Mouse (Mus musculus): ENCODE measurements around the gene Tsks. TPM values are rescaled to one million over a fixed set of nuclear protein-coding genes. Genes with fewer than 3 reads are reported as not detected.

Tsks gene
- total RNA-seq, 2 experiments from 2014 or later = not detected

Other genes with a start within 250 kb of the Tsks start
- not detected for gene Izumo2, start 234.5 kb upstream of the Tsks start, total RNA-seq (2021)
- 10 to 100 TPM; 28.4 to 28.9 TPM for gene Vrk3, start 194.8 kb upstream of the Tsks start, total RNA-seq (2021)
- under 1 TPM; 0.19 to 0.20 TPM for gene Zfp473, start 192.2 kb upstream of the Tsks start, total RNA-seq (2021)
- 10 to 100 TPM; 69.3 to 69.9 TPM for gene Nup62, start 127.1 kb upstream of the Tsks start, total RNA-seq (2021)
- gene Il4i1, start 126.8 kb upstream of the Tsks start, total RNA-seq (2021) = 1 to 10 TPM; 1.4 to 2.0 TPM
- 10 to 100 TPM; 34.9 to 37.2 TPM for gene Atf5, start 126.5 kb upstream of the Tsks start, total RNA-seq (2021)
- 10 to 100 TPM; 70.6 to 82.6 TPM for gene Akt1s1, start 94.2 kb upstream of the Tsks start, total RNA-seq (2021)
- gene Tbc1d17, start 94.1 kb upstream of the Tsks start, total RNA-seq (2021) = 10 to 100 TPM; 33.0 to 38.0 TPM
- 10 to 100 TPM; 19.6 to 19.9 TPM for gene Pnkp, start 86.1 kb upstream of the Tsks start, total RNA-seq (2021)
- 100 to 1,000 TPM; 237 to 248 TPM for gene Ptov1, start 73.4 kb upstream of the Tsks start, total RNA-seq (2021)
- 10 to 100 TPM; 74.6 to 76.3 TPM for gene Med25, start 50.5 kb upstream of the Tsks start, total RNA-seq (2021)
- gene Fuz, start 47.1 kb upstream of the Tsks start, total RNA-seq (2021) = 10 to 100 TPM; 10.7 to 10.8 TPM
- 10 to 100 TPM; 96.9 to 99.4 TPM for gene Ap2a1, start 13.7 kb upstream of the Tsks start, total RNA-seq (2021)
- gene Cpt1c, start 31.6 kb downstream of the Tsks start, total RNA-seq (2021) = 1 to 10 TPM; 4.4 to 5.1 TPM
- gene Prmt1, start 43.4 kb downstream of the Tsks start, total RNA-seq (2021) = 100 to 1,000 TPM; 306 to 324 TPM
- 10 to 100 TPM; 42.0 to 43.0 TPM for gene Irf3, start 54.4 kb downstream of the Tsks start, total RNA-seq (2021)
- 10 to 100 TPM; 21.7 to 25.2 TPM for gene Bcl2l12, start 55.5 kb downstream of the Tsks start, total RNA-seq (2021)
- gene Scaf1, start 73.2 kb downstream of the Tsks start, total RNA-seq (2021) = 10 to 100 TPM; 78.5 to 80.3 TPM
- 10 to 100 TPM; 71.2 to 73.4 TPM for gene Rras, start 74.8 kb downstream of the Tsks start, total RNA-seq (2021)
- 10 to 100 TPM; 35.4 to 36.7 TPM for gene Prr12, start 109.7 kb downstream of the Tsks start, total RNA-seq (2021)
- 10 to 100 TPM; 31.7 to 34.6 TPM for gene Nosip, start 119.2 kb downstream of the Tsks start, total RNA-seq (2021)
- 10 to 100 TPM in 1 of 2 experiments, 1 to 10 TPM in 1; 9.5 to 10.2 TPM for gene Prrg2, start 119.5 kb downstream of the Tsks start, total RNA-seq (2021)
- gene Rcn3, start 149.0 kb downstream of the Tsks start, total RNA-seq (2021) = 10 to 100 TPM; 88.0 to 90.9 TPM
- 10 to 100 TPM; 35.3 to 41.1 TPM for gene Fcgrt, start 160.6 kb downstream of the Tsks start, total RNA-seq (2021)
- gene Rps11, start 181.2 kb downstream of the Tsks start, total RNA-seq (2021) = 100 to 1,000 TPM; 846 to 864 TPM
- gene Rpl13a, start 185.6 kb downstream of the Tsks start, total RNA-seq (2021) = 1,000 to 10,000 TPM; 1,039 to 1,207 TPM
- not detected for gene Gm45713, start 193.0 kb downstream of the Tsks start, total RNA-seq (2021)
- gene Flt3l, start 193.2 kb downstream of the Tsks start, total RNA-seq (2021) = 1 to 10 TPM; 1.5 to 2.1 TPM
- gene Pih1d1, start 211.1 kb downstream of the Tsks start, total RNA-seq (2021) = 10 to 100 TPM; 58.5 to 67.0 TPM
- gene Aldh16a1, start 211.4 kb downstream of the Tsks start, total RNA-seq (2021) = 10 to 100 TPM; 44.8 to 53.8 TPM
- 10 to 100 TPM in 1 of 2 experiments, 1 to 10 TPM in 1; 9.1 to 12.4 TPM for gene Slc17a7, start 220.7 kb downstream of the Tsks start, total RNA-seq (2021)
- not detected for gene Gfy, start 236.4 kb downstream of the Tsks start, total RNA-seq (2021)
- gene Pth2, start 237.8 kb downstream of the Tsks start, total RNA-seq (2021) = not detected

Measured in heart, postnatal 4 days (tissue).